Mouse (Mus musculus) Muller cell, postnatal 12 days (primary cell): ENCODE measurements around the gene Dppa3.

Experiments
- DNase-seq: peaks from one replicate; pipeline ENCODE4 v3.0.0-alpha.2; 2015; ENCODE audit errors: inconsistent ontology term

Dppa3 gene

DNA sequence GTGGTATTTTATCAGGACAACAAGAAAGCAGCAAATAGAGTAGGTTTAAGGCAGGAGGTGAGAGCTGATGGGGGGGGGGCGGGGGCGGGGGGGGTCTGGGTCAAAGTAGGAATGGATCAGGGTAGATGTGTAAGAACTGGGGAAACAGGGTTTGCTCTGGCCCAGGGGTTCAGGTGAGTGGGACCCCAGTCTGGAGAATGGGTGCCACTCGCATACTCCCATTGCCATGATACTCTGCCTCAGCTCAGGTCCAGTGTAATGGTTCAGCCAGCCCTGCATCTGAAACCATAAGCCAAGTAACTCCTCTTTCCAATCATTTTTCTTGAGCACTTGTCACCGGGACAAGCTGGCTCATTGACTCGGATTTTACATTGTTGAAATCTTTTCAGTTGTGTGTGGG lies 42.6 kb downstream of the Dppa3 start:
- no peak for DNase-seq

DNA sequence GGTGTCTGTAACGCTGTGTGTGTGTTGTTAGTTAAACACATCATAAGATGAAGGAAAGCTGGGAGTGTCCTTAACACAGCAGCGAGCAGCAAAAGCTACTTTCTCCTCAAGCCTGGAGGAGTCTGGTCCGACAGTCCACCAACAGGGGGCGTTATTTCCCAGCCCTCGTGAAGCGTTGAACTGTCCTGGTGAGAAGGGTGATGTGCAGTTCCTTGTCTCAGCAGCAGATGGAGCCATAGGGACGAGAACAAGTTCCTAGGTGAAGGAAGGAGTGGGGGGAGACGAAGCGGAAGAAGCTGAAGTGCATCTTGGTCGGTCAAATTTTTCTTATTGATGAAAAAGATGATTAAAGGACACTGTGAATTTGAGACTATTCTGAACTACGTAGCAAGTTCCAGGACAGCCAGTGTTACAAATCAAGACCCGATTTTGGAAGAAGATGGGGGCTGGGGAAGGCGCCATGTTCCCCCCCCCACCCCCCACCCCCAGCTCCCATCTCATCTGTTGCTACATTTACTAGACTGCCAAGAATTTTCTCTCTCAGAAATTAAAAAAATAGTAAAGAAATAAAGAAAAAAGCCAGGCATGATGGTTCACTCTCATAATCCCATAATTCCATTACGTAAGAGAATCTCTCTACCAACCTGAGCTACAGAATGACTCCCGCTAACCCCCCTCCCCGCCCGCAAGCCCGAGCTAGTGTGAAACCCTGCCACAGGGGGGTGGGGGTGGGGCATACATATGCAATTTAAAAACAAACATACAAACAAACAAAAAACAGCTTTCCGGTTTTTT lies 43.4 kb downstream of the Dppa3 start:
- DNase-seq = peak; percentile 83

DNA sequence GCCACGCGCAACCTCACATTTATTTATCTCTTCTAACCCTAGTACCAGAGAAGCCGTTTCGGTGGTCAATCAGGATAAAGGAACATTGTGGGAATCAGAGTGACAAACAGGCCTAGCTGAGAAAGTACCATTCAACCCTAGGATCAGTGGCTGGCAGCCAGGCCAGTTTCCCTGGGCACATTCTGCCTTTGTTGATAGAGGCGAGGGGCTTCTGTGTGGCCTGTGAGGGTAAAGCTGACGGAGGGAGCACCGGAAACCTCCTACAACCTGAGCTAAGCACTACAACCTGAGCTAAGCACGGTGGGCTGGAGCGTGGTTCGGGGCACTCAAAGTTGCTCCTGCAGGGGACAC lies 44.0 kb downstream of the Dppa3 start:
- no peak for DNase-seq

DNA sequence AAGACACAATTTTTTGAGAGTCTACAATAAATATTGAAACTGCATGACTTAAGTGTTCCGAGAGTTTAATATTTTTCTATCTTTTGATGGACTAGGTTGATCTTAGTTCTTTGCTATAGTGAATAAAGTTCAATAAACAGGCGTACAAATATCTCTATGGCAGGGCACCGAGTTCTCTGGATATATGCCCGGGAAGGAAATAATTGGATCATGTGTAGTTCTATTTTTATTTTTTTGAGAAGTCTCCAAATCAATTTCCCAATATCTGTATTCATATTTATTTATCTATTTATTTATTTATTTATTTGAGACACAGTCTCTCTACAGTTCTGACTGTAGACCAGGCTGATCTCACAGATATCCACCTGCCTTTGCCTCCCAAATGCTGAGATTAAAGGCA lies 44.6 kb downstream of the Dppa3 start:
- no peak for DNase-seq

DNA sequence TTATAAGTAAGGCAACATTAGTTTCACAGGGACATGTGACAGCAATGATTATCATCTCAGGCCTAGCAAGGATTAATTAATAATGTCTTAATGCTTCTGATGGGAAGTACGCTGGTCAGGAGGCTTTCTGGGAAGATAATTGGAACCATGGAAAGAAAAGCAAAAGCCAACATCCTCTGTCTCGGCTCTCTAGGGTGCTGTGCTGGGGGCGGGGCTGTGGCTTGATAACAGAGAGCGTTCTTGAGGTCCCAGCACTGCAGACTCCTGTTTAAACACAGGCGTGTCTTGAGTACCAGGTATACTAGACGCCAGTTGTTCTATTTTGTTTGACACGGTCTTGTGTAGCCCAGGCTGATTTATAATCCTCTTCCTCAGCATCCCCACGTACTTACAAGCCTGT lies 46.5 kb downstream of the Dppa3 start:
- no peak for DNase-seq
